Mouse (Mus musculus): ENCODE measurements at regions not wholly inside any gene's neighbourhood (a gene's known extent, or its start where the extent isn't known, plus 50 kb on each side); places are given as distances from the start of the nearest gene placed in this dataset.

DNA sequence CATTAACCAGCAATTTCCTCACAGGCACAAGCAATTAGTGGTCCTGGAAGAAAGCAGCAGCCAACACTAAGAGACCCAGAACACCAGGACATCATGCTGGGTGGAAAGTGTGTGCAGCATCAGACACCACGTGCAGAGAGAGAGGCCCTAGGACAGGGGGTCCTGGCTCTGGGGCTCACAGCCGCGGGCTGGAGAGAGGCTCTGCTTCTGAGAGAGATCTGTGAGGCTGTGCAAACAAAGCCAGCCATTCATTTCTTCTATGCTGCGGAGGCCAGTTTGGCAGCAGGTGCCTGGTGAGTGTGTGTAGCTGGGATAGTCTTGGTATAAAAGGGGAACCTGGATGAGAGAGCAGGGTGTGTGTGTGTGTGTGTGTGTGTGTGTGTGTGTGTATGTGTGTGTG, 257.7 kb upstream of the Rnaseh2b start:
- H3K9me3 ChIP-seq: no peaks in the 10 kb centered on the region
- no peak overlapping the region for H3K4me2 ChIP-seq (replicated peaks)
- 37% methylated on average over 4 of the region's 4 CpGs for WGBS
- H3K9ac ChIP-seq: no peak overlapping the region
- no peak overlapping the region for H3K4me3 ChIP-seq
- peak overlapping the region; percentile 7; the same call in 1 of the 2 replicates for H3K27ac ChIP-seq
- H3K4me1 ChIP-seq: peaks cover 40% of the 10 kb centered on the region
- peak; percentile 84 for ATAC-seq (ENCODE audit: low FRiP score, low read depth)
- no peaks in the 10 kb centered on the region for H3K36me3 ChIP-seq
- H3K27me3 ChIP-seq: no peaks in the 10 kb centered on the region

DNA sequence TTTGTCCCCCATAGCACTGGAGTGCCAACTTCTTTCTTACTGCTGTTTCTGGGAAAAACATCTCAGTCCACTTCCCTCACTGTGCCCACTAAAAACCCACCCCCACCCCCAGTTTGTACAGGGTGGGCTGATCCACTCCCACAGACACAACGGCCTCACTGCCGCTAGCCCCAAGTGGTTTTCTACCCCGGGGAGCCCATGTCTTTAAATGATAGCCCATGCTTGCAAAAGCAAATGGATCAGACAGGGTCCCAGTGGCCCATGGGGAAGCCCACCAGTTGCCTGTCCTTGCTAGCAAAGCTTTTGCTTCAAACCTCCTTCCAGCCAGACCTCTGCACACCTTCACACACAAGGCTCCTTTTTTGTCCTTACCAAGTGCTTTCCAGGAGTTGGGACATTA, 257.0 kb upstream of the Rnaseh2b start:
- Histone ChIP-seq H3K4me2 (replicated peaks) (no peak overlapping the region), H3K36me3 (no peaks in the 10 kb centered on the region), H3K4me3 (no peak overlapping the region), H3K27me3 (no peaks in the 10 kb centered on the region), H3K9ac (no peak overlapping the region), H3K27ac (no peak overlapping the region), H3K9me3 (no peaks in the 10 kb centered on the region), H3K4me1 (peaks cover 34% of the 10 kb centered on the region)
- WGBS: 88% methylated on average over 3 of the region's 3 CpGs
- no peak for ATAC-seq (ENCODE audit: low FRiP score, low read depth)

GRCm38 (mm10) chr14:62037514-62037913, 254.9 kb upstream of the Rnaseh2b start:
- no peaks in the 10 kb centered on the region for H3K9me3 ChIP-seq
- H3K4me1 ChIP-seq: peaks cover 30% of the 10 kb centered on the region
- H3K4me3 ChIP-seq: no peak overlapping the region
- no peak overlapping the region for H3K9ac ChIP-seq
- no peaks in the 10 kb centered on the region for H3K27me3 ChIP-seq
- ATAC-seq (ENCODE audit: low FRiP score, low read depth): no peak
- no peak overlapping the region for H3K27ac ChIP-seq
- no peak overlapping the region for H3K4me2 ChIP-seq (replicated peaks)
- H3K36me3 ChIP-seq: no peaks in the 10 kb centered on the region
- 71% methylated on average over 1 of the region's 1 CpGs for WGBS

GRCm38 (mm10) chr14:62037917-62038316, 254.5 kb upstream of the Rnaseh2b start:
- H3K9me3 ChIP-seq: no peaks in the 10 kb centered on the region
- no peak for ATAC-seq (ENCODE audit: low FRiP score, low read depth)
- H3K4me2 ChIP-seq (replicated peaks): no peak overlapping the region
- 84% methylated on average over 5 of the region's 5 CpGs for WGBS
- H3K27ac ChIP-seq: no peak overlapping the region
- H3K4me1 ChIP-seq: peaks cover 30% of the 10 kb centered on the region
- H3K27me3 ChIP-seq: no peaks in the 10 kb centered on the region
- no peak overlapping the region for H3K4me3 ChIP-seq
- no peaks in the 10 kb centered on the region for H3K36me3 ChIP-seq
- no peak overlapping the region for H3K9ac ChIP-seq

DNA sequence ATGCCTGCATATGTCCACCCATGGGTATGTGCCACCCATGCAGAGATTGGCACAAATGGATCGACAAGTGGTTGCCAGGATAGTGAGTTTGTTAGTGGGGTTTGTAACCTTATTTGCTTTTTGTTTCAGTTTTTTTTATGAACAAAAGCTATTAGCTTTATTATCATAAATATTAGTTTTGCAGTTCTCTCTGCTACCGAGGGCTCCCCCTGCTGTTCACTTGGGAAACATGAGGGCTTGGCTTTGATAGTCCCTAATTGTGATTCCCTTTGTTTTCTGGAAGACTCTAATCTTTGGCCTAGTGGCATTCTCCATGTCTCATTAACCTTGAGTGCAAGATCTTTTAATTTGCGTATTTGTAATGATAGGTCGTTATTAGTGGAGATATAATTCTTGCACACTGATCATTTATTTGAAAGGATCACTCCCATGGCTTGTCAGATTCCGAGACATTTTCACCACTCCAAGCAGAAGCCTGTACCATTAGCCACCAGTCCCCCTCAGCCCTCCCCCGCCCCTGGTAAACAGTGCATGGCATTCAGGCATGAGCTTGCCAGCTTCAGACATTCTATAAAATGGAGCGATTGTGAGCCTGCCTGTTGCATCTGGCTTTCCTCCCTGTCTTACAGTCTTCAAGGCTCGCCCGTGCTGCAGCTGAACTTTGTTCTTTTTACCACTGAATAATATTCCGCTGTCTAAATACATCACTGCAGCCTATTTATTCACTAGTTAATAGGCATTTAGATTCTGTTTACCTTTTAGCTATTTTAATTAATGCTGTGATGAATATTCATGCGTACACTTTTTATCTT, 249.9 kb upstream of the Rnaseh2b start:
- 66% methylated on average over 11 of the region's 11 CpGs for WGBS
- no peak for ATAC-seq (ENCODE audit: low FRiP score, low read depth)

GRCm38 (mm10) chr14:62043117-62043422, 249.3 kb upstream of the Rnaseh2b start:
- Histone ChIP-seq H3K4me1 (no peaks in the 10 kb centered on the region), H3K36me3 (no peaks in the 10 kb centered on the region), H3K4me2 (replicated peaks) (no peak overlapping the region), H3K4me3 (no peak overlapping the region), H3K9me3 (no peaks in the 10 kb centered on the region), H3K27me3 (no peaks in the 10 kb centered on the region), H3K27ac (no peak overlapping the region), H3K9ac (no peak overlapping the region)
- WGBS: 93% methylated on average over 4 of the region's 4 CpGs
- ATAC-seq (ENCODE audit: low FRiP score, low read depth): no peak

More for the DNA sequence above, 249.9 kb upstream of the Rnaseh2b start:
- Histone ChIP-seq H3K9me3 (no peaks in the 10 kb centered on the region), H3K4me2 (replicated peaks) (no peak overlapping the region), H3K4me3 (no peak overlapping the region), H3K36me3 (no peaks in the 10 kb centered on the region), H3K9ac (no peak overlapping the region), H3K4me1 (no peaks in the 10 kb centered on the region), H3K27me3 (no peaks in the 10 kb centered on the region), H3K27ac (no peak overlapping the region)

- H3K27ac ChIP-seq: no peak overlapping the region
- no peak overlapping the region for H3K9ac ChIP-seq
- no peak for ATAC-seq (ENCODE audit: low FRiP score, low read depth)
- no peak overlapping the region for H3K4me2 ChIP-seq (replicated peaks)
- H3K27me3 ChIP-seq: no peaks in the 10 kb centered on the region
- peaks cover 9% of the 10 kb centered on the region for H3K9me3 ChIP-seq
- 86% methylated on average over 6 of the region's 6 CpGs for WGBS
- peaks cover 31% of the 10 kb centered on the region for H3K4me1 ChIP-seq
- H3K36me3 ChIP-seq: no peaks in the 10 kb centered on the region
- H3K4me3 ChIP-seq: no peak overlapping the region
Observed at GRCm38 (mm10) chr14:62050941-62051340, 241.4 kb upstream of the Rnaseh2b start.

DNA sequence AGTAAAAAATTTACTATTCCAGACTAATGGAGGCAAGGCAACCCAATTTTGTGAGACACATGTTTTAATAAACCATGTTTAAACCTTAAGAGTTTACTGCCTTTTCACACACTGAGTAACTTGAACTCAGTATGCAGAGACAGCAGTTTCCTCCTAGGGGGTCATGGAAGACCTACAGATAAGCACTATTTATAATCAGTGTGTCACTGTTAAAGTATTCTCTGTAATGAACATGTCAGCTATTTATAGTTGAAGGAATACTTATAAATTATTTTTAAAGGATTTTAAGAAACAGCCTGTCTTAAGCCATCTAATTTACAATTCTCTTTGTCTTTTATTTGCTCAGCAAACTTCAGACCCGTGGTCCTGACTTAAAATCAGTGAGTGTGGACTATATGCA, 240.5 kb upstream of the Rnaseh2b start:
- Histone ChIP-seq H3K27me3 (no peaks in the 10 kb centered on the region), H3K9ac (no peak overlapping the region), H3K4me1 (peaks cover 31% of the 10 kb centered on the region), H3K4me2 (replicated peaks) (peak overlapping the region; percentile 37; the same call in 1 of the 2 replicates), H3K4me3 (no peak overlapping the region), H3K36me3 (no peaks in the 10 kb centered on the region), H3K27ac (peak overlapping the region; percentile 73), H3K9me3 (peaks cover 9% of the 10 kb centered on the region)
- WGBS: 25% methylated on average over 1 of the region's 1 CpGs
- no peak for ATAC-seq (ENCODE audit: low FRiP score, low read depth)

GRCm38 (mm10) chr14:62053004-62053403, 239.4 kb upstream of the Rnaseh2b start:
- Histone ChIP-seq H3K4me2 (replicated peaks) (peak overlapping the region; percentile 27), H3K9ac (0 out of 2 replicates have a peak overlapping the region, but pooled peaks have one; percentile 48), H3K27ac (peak overlapping the region; percentile 79)

DNA sequence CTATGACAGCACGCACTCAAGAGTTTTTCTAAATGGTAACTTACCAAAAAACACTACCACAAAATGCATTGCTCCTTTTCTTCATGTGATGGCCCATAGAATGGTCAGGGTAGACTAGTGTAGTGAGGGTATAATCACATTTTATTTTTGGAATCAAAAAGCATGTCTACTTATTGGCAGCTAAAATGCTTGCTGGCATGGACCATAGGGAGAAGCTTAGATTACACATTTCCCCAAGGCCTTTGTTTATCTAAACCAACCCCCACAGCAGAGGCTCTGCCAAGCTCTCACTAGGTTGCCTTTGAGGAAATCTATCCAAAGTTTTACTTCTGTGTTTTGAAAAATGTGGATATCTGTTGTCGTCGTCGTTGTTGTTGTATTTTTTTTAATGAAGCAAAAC, 235.3 kb upstream of the Rnaseh2b start:
- no peak overlapping the region for H3K4me2 ChIP-seq (replicated peaks)
- no peak overlapping the region for H3K27ac ChIP-seq
- ATAC-seq (ENCODE audit: low FRiP score, low read depth): no peak
- no peaks in the 10 kb centered on the region for H3K36me3 ChIP-seq
- H3K27me3 ChIP-seq: no peaks in the 10 kb centered on the region
- H3K4me1 ChIP-seq: peaks cover 31% of the 10 kb centered on the region
- 82% methylated on average over 4 of the region's 4 CpGs for WGBS
- no peak overlapping the region for H3K9ac ChIP-seq
- H3K9me3 ChIP-seq: peaks cover 9% of the 10 kb centered on the region
- H3K4me3 ChIP-seq: no peak overlapping the region

More at GRCm38 (mm10) chr14:62053004-62053403, 239.4 kb upstream of the Rnaseh2b start:
- WGBS: 29% methylated on average over 6 of the region's 6 CpGs
- H3K4me3 ChIP-seq: no peak overlapping the region
- H3K4me1 ChIP-seq: peaks cover 31% of the 10 kb centered on the region
- peak; percentile 67 for ATAC-seq (ENCODE audit: low FRiP score, low read depth)
- H3K27me3 ChIP-seq: no peaks in the 10 kb centered on the region
- no peaks in the 10 kb centered on the region for H3K36me3 ChIP-seq
- H3K9me3 ChIP-seq: peaks cover 9% of the 10 kb centered on the region

GRCm38 (mm10) chr14:62058100-62058499, 234.3 kb upstream of the Rnaseh2b start:
- no peaks in the 10 kb centered on the region for H3K36me3 ChIP-seq
- no peak overlapping the region for H3K4me3 ChIP-seq
- H3K4me1 ChIP-seq: peaks cover 25% of the 10 kb centered on the region
- no peak overlapping the region for H3K9ac ChIP-seq
- WGBS: 97% methylated on average over 1 of the region's 1 CpGs
- H3K27me3 ChIP-seq: no peaks in the 10 kb centered on the region
- H3K4me2 ChIP-seq (replicated peaks): no peak overlapping the region
- H3K9me3 ChIP-seq: peaks cover 9% of the 10 kb centered on the region
- H3K27ac ChIP-seq: no peak overlapping the region
- ATAC-seq (ENCODE audit: low FRiP score, low read depth): no peak

DNA sequence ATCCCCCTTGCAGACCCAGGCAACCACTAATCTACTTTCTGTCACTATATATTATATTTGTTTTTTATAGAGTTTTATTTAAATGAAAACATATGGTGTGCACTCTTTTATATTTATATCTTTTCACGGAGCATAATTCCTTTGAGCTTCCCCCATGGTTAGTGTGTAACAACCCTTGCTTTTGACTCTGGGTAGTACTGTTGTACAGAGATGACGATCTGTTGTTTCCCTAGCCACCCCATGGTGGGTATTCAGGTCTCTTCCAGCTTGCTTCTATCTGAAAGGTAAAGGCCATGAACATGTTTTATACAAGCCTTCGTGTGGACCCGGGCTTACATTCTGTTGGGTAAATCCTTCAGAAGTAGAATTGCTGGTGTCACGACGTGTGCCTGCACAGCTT, 221.2 kb upstream of the Rnaseh2b start:
- Histone ChIP-seq H3K9me3 (no peaks in the 10 kb centered on the region), H3K4me3 (no peak overlapping the region), H3K9ac (no peak overlapping the region), H3K36me3 (no peaks in the 10 kb centered on the region), H3K4me1 (0 out of 2 replicates have a peak, but pooled peaks cover 5% of the 10 kb centered on the region), H3K27ac (no peak overlapping the region), H3K4me2 (replicated peaks) (no peak overlapping the region), H3K27me3 (no peaks in the 10 kb centered on the region)
- WGBS: 68% methylated on average over 6 of the region's 6 CpGs
- ATAC-seq (ENCODE audit: low FRiP score, low read depth): no peak

- H3K36me3 ChIP-seq: no peaks in the 10 kb centered on the region
- no peak overlapping the region for H3K4me3 ChIP-seq
- H3K4me2 ChIP-seq (replicated peaks): no peak overlapping the region
- WGBS: 53% methylated on average over 2 of the region's 2 CpGs
- H3K27ac ChIP-seq: no peak overlapping the region
- H3K9ac ChIP-seq: no peak overlapping the region
- peaks cover 12% of the 10 kb centered on the region; the same call in 1 of the 2 replicates for H3K4me1 ChIP-seq
- no peaks in the 10 kb centered on the region for H3K27me3 ChIP-seq
- no peak for ATAC-seq (ENCODE audit: low FRiP score, low read depth)
- H3K9me3 ChIP-seq: no peaks in the 10 kb centered on the region
Observed at GRCm38 (mm10) chr14:62084047-62084446, 208.3 kb upstream of the Rnaseh2b start.
